Mouse (Mus musculus) CH12.LX (cell line): Measurements from ENCODE around the gene Robo1. TPM values are rescaled to one million over a fixed set of nuclear protein-coding genes. Genes with fewer than 3 reads are reported as not detected.

Experiments used
- DNase-seq: peaks from one replicate; pipeline ENCODE4 v3.0.0-alpha.2; 2013; ENCODE audit errors: extremely low read depth
- H3K27ac ChIP-seq: 2 replicates; pipeline ENCODE4 v1.5.1; 2012; ENCODE audit warnings: low read depth, mild to moderate bottlenecking, control low read depth, moderate library complexity; ENCODE audit not compliant: insufficient read depth
- H3K27me3 ChIP-seq: replicated peaks from 2 replicates; pipeline ENCODE3; 2012; ENCODE audit warnings: inconsistent platforms
- H3K36me3 ChIP-seq, 2 experiments: replicated peaks in 1 of 2; 2 replicates each; pipeline versions ENCODE3 to v1.6.1; 2012; ENCODE audit warnings: inconsistent platforms in 1 of 2, low read length in 1 of 2, mild to moderate bottlenecking in 1 of 2, mixed read lengths in 1 of 2, moderate library complexity in 1 of 2; ENCODE audit not compliant: control insufficient read depth in 1 of 2, insufficient read depth in 1 of 2
- H3K4me1 ChIP-seq, 2 experiments: 2 replicates each; pipeline ENCODE4 v1.6.1; 2012; ENCODE audit warnings: inconsistent platforms in 1 of 2, moderate library complexity in 1 of 2; ENCODE audit not compliant: insufficient read depth in 2 of 2, control insufficient read depth in 1 of 2
- H3K4me2 ChIP-seq: 2 replicates; pipeline ENCODE4 v1.6.1; 2012; ENCODE audit warnings: low read depth, mild to moderate bottlenecking, control low read depth; ENCODE audit not compliant: poor library complexity, insufficient read depth, severe bottlenecking
- H3K4me3 ChIP-seq, 3 experiments: fragments of 150-350 bp in 1 of 3; sonication (generic) in 1 of 3; replicated peaks in 1 of 3; 2 replicates each; pipeline versions ENCODE3 to v1.5.1; 2011 to 2012; ENCODE audit warnings: low read depth in 2 of 3, low read length in 2 of 3, mild to moderate bottlenecking in 2 of 3, moderate library complexity in 2 of 3, control low read depth in 1 of 3, improper control_type of control experiment in 1 of 3, inconsistent platforms in 1 of 3, mixed read lengths in 1 of 3; ENCODE audit not compliant: poor library complexity in 1 of 3
- H3K79me2 ChIP-seq: replicated peaks from 2 replicates; pipeline ENCODE4 v1.6.1; 2012; ENCODE audit warnings: mild to moderate bottlenecking, moderate library complexity; ENCODE audit not compliant: control insufficient read depth, poor library complexity, insufficient read depth, severe bottlenecking; ENCODE audit errors: extremely low read depth
- H3K9ac ChIP-seq: 2 replicates; pipeline ENCODE4 v1.6.1; 2012; ENCODE audit warnings: low read depth, mild to moderate bottlenecking, control low read depth, moderate library complexity; ENCODE audit not compliant: insufficient read depth
- H3K9me3 ChIP-seq: replicated peaks from 2 replicates; pipeline ENCODE3; 2012; ENCODE audit warnings: low read length, inconsistent platforms, mixed read lengths
- CHD1 ChIP-seq: IDR thresholded peaks from 2 replicates; pipeline ENCODE4 v1.6.1; 2012; ENCODE audit warnings: low read depth, low read length, improper control_type of control experiment, inconsistent platforms
- CHD2 ChIP-seq: IDR thresholded peaks from 2 replicates; pipeline ENCODE4 v1.6.1; 2011; ENCODE audit warnings: low read length, improper control_type of control experiment
- CTCF ChIP-seq, 2 experiments: IDR thresholded peaks in 1 of 2; conservative IDR thresholded peaks in 1 of 2; 2 replicates each; pipeline ENCODE4 v1.5.1; 2011 to 2012; ENCODE audit warnings: low read depth in 2 of 2, low read length in 2 of 2, improper control_type of control experiment in 1 of 2, inconsistent platforms in 1 of 2, mild to moderate bottlenecking in 1 of 2, moderate library complexity in 1 of 2
- E2F4 ChIP-seq: IDR thresholded peaks from 2 replicates; pipeline ENCODE4 v1.6.1; 2011; ENCODE audit warnings: low read depth, low read length, improper control_type of control experiment; ENCODE audit not compliant: insufficient replicate concordance
- ELF1 ChIP-seq: IDR thresholded peaks from 2 replicates; pipeline ENCODE4 v1.6.1; 2014; ENCODE audit warnings: low read depth, mild to moderate bottlenecking, inconsistent platforms, low read length, improper control_type of control experiment
- ETS1 ChIP-seq: conservative IDR thresholded peaks from 2 replicates; pipeline ENCODE4 v1.6.1; 2012; ENCODE audit warnings: low read depth, mild to moderate bottlenecking, inconsistent platforms, low read length, improper control_type of control experiment, moderate library complexity
- IRF4 ChIP-seq: IDR thresholded peaks from 2 replicates; pipeline ENCODE4 v1.6.1; 2014; ENCODE audit warnings: low read depth, mild to moderate bottlenecking, inconsistent platforms, low read length, improper control_type of control experiment
- JUN ChIP-seq: IDR thresholded peaks from 2 replicates; pipeline ENCODE4 v1.6.1; 2011; ENCODE audit warnings: low read depth, mild to moderate bottlenecking, low read length, improper control_type of control experiment, moderate library complexity; ENCODE audit not compliant: insufficient read depth
- JUND ChIP-seq: conservative IDR thresholded peaks from 2 replicates; pipeline ENCODE4 v1.6.1; 2011; ENCODE audit warnings: low read depth, low read length, improper control_type of control experiment
- MAFK ChIP-seq: IDR thresholded peaks from 2 replicates; pipeline ENCODE4 v1.6.1; 2011; ENCODE audit warnings: low read length, improper control_type of control experiment; ENCODE audit not compliant: insufficient replicate concordance
- MAZ ChIP-seq: IDR thresholded peaks from 2 replicates; pipeline ENCODE4 v1.6.1; 2012; ENCODE audit warnings: low read depth, mild to moderate bottlenecking, inconsistent platforms, low read length, improper control_type of control experiment, moderate library complexity
- MXI1 ChIP-seq: IDR thresholded peaks from 2 replicates; pipeline ENCODE4 v1.6.1; 2011; ENCODE audit warnings: mild to moderate bottlenecking, low read depth, low read length, improper control_type of control experiment
- MYC ChIP-seq: IDR thresholded peaks from 2 replicates; pipeline ENCODE4 v1.6.1; 2011; ENCODE audit warnings: low read depth, mild to moderate bottlenecking, improper control_type of control experiment, low read length
- NRF1 ChIP-seq: IDR thresholded peaks from 2 replicates; pipeline ENCODE4 v1.6.1; 2014; ENCODE audit warnings: low read depth, mild to moderate bottlenecking, inconsistent platforms, low read length, improper control_type of control experiment, moderate library complexity
- SIN3A ChIP-seq: IDR thresholded peaks from 2 replicates; pipeline ENCODE4 v1.6.1; 2012; ENCODE audit warnings: low read length, improper control_type of control experiment, inconsistent platforms
- SMC3 ChIP-seq: IDR thresholded peaks from 2 replicates; pipeline ENCODE4 v1.6.1; 2011; ENCODE audit warnings: low read depth, low read length, improper control_type of control experiment
- TBP ChIP-seq: conservative IDR thresholded peaks from 2 replicates; pipeline ENCODE4 v1.6.1; 2011; ENCODE audit warnings: low read depth, low read length, improper control_type of control experiment
- UBTF ChIP-seq: IDR thresholded peaks from 2 replicates; pipeline ENCODE4 v1.6.1; 2012; ENCODE audit warnings: low read depth, mild to moderate bottlenecking, inconsistent platforms, low read length, improper control_type of control experiment, moderate library complexity
- USF2 ChIP-seq: conservative IDR thresholded peaks from 2 replicates; pipeline ENCODE4 v1.6.1; 2011; ENCODE audit warnings: low read depth, low read length, improper control_type of control experiment
- ZC3H11A ChIP-seq: IDR thresholded peaks from 2 replicates; pipeline ENCODE4 v1.6.1; 2012; ENCODE audit warnings: low read depth, mild to moderate bottlenecking, inconsistent platforms, low read length, improper control_type of control experiment
- ZMIZ1 ChIP-seq: IDR thresholded peaks from 2 replicates; pipeline ENCODE4 v1.6.1; 2012; ENCODE audit warnings: low read depth, mild to moderate bottlenecking, inconsistent platforms, low read length, improper control_type of control experiment
- dilution Hi-C: fragments of 300-500 bp; cut with MboI; formaldehyde crosslinking; loops from 2 replicates; pipeline ENCODE4 v1.14.3; 2020; ENCODE audit warnings: low sequenced_read_pairs; ENCODE audit not compliant: extremely low pct_unique_long_range_greater_than_20kb, extremely low pct_ligation_motif_present
- in situ Hi-C: fragments of 300-500 bp; cut with MboI; formaldehyde crosslinking; loops from 3 replicates; pipeline ENCODE4 v1.14.3; 2019; ENCODE audit warnings: low sequenced_read_pairs, low pct_ligation_motif_present, low pct_unique_long_range_greater_than_20kb, mixed read lengths
- polyA plus RNA-seq: library from polyadenylated mRNA; unstranded; fragments of >175 nt; gene quantifications from 2 replicates; pipeline ENCODE4 v1.2.1, GENCODE M21; 2012; ENCODE audit warnings: low read depth; ENCODE audit not compliant: insufficient read length
- total RNA-seq, 2 experiments: library from RNA; depleted of rRNA; stranded (reverse); fragments of 300-350 nt in 1 of 2; fragments of >200 nt in 1 of 2; gene quantifications; 2 replicates each; pipeline ENCODE4 v1.2.3; 2012 to 2014

The Robo1 gene
- total and polyA plus RNA-seq, 3 experiments = not detected

GRCm38 (mm10) chr16:72861707-72862277, 553.7 kb downstream of the Robo1 start:
- Histone ChIP-seq H3K4me2 (no peak overlapping the region), H3K27ac (no peak overlapping the region), H3K9ac (no peak overlapping the region), H3K4me1 (no peaks in the 10 kb centered on the region), H3K9me3 (peaks cover 35% of the 10 kb centered on the region), H3K27me3 (no peaks in the 10 kb centered on the region), H3K4me3 (no peak overlapping the region), H3K36me3 (no peaks in the 10 kb centered on the region), H3K79me2 (no peaks in the 10 kb centered on the region)
- DNase-seq = no peak
- dilution Hi-C loops (no loop called here), in situ Hi-C loops (no loop called here)
- TF ChIP-seq USF2 (no peak), CHD1 (no peak), TBP (no peak), MXI1 (no peak), NRF1 (no peak), ETS1 (no peak), E2F4 (no peak), MAFK (no peak)

- dilution Hi-C loops = no loop called here
These were observed 557.9 kb downstream of the Robo1 start for GRCm38 (mm10) chr16:72866011-72866410.

GRCm38 (mm10) chr16:72874934-72875732, 567.0 kb downstream of the Robo1 start:
- Histone ChIP-seq H3K27ac (no peak overlapping the region), H3K27me3 (no peaks in the 10 kb centered on the region), H3K36me3 (no peaks in the 10 kb centered on the region), H3K4me2 (no peak overlapping the region), H3K4me3 (no peak overlapping the region), H3K9ac (no peak overlapping the region), H3K79me2 (no peaks in the 10 kb centered on the region), H3K4me1 (no peaks in the 10 kb centered on the region), H3K9me3 (peaks cover 34% of the 10 kb centered on the region)
- no peak for DNase-seq
- in situ Hi-C loops = no loop called here
- TF ChIP-seq SMC3 (no peak), ELF1 (no peak), SIN3A (no peak), JUND (no peak), MAZ (no peak), TBP (no peak), ZC3H11A (no peak), MXI1 (no peak), MYC (no peak), ZMIZ1 (no peak)
- dilution Hi-C loops = no loop called here

More at GRCm38 (mm10) chr16:72866011-72866410, 557.9 kb downstream of the Robo1 start:
- H3K27ac ChIP-seq = no peak overlapping the region
- H3K36me3 ChIP-seq = no peaks in the 10 kb centered on the region
- TF ChIP-seq CHD2 = no peak
- no peak for TF ChIP-seq IRF4
- no peak for TF ChIP-seq MXI1
- TF ChIP-seq UBTF = no peak
- TF ChIP-seq CHD1 = no peak
- TF ChIP-seq CTCF (conservative IDR thresholded peaks at IDR 0.05 in 1 of 2, IDR thresholded peaks at IDR 0.05 in 1 of 2; ENCODE audit: low read depth in 2 of 2, low read length in 2 of 2) = no peak
- no peak for TF ChIP-seq MYC
- no peak for TF ChIP-seq JUN
- H3K4me1 ChIP-seq = no peaks in the 10 kb centered on the region
- peaks cover 31% of the 10 kb centered on the region for H3K9me3 ChIP-seq
- no peak overlapping the region for H3K9ac ChIP-seq
- H3K27me3 ChIP-seq = no peaks in the 10 kb centered on the region
- H3K79me2 ChIP-seq = no peaks in the 10 kb centered on the region
- no peak for DNase-seq
- no peak overlapping the region for H3K4me3 ChIP-seq
- no peak overlapping the region for H3K4me2 ChIP-seq
- in situ Hi-C loops = no loop called here
